Mouse (Mus musculus) ES-Bruce4 (cell line): ENCODE data around the gene Gm45140.

Experiments used
- CTCF ChIP-seq: IDR thresholded peaks from one replicate; pipeline ENCODE4 v1.8.1; 2011; ENCODE audit warnings: low read depth, low read length
- EP300 ChIP-seq: IDR thresholded peaks from 2 replicates; pipeline ENCODE4 v1.6.1; 2011; ENCODE audit warnings: low read depth, low read length; ENCODE audit not compliant: insufficient read depth
- POLR2A ChIP-seq: IDR thresholded peaks from one replicate; pipeline ENCODE4 v1.8.1; 2011; ENCODE audit warnings: low read length; ENCODE audit not compliant: insufficient read depth

GRCm38 (mm10) chr6:87770626-87771025, 65.0 kb downstream of the Gm45140 start:
- TF ChIP-seq POLR2A: no peak
- no peak for TF ChIP-seq CTCF
- TF ChIP-seq EP300: no peak
